Mouse (Mus musculus): Measurements from ENCODE around the gene Slc7a1. TPM values are rescaled to one million over a fixed set of nuclear protein-coding genes. Genes with fewer than 3 reads are reported as not detected.
A peak's percentile ranks its signal among the peaks of the same experiment; 100 is the strongest.

Slc7a1 gene
- total and polyA plus RNA-seq, 2 experiments from 2014 or later, result 13.2 to 31.0 TPM

- ATAC-seq (ENCODE audit: insufficient read depth, low read depth) (no peak), DNase-seq (ENCODE audit: low spot score) (no peak)
- H3K4me1 ChIP-seq (ENCODE audit: control insufficient read depth, insufficient read depth), result no peaks in the 10 kb centered on the region
- no peaks in the 10 kb centered on the region for H3K36me3 ChIP-seq (replicated peaks; ENCODE audit: control insufficient read depth, insufficient read depth, low read length)
- no peak overlapping the region for H3K9ac ChIP-seq (replicated peaks; ENCODE audit: low read depth, low read length)
- H3K9me3 ChIP-seq (replicated peaks; ENCODE audit: control insufficient read depth, low read length), result no peaks in the 10 kb centered on the region; the same call in 1 of the 2 replicates
- no peak overlapping the region for H3K27ac ChIP-seq (ENCODE audit: low read depth)
- no peak overlapping the region for H3K4me3 ChIP-seq (ENCODE audit: low read depth, low read length)
- TF ChIP-seq CTCF (IDR thresholded peaks at IDR 0.05; ENCODE audit: low read depth), result no peak
- no peak for TF ChIP-seq EP300 (IDR thresholded peaks at IDR 0.05; ENCODE audit: low read depth)
- H3K4me2 ChIP-seq (ENCODE audit: low read depth, low read length), result no peak overlapping the region
- no peaks in the 10 kb centered on the region for H3K27me3 ChIP-seq (ENCODE audit: control insufficient read depth, insufficient read depth, low read length)
- WGBS, result 35% methylated on average over 10 of the region's 10 CpGs
Measured at GRCm38 (mm10) chr5:148416461-148416860, 16.8 kb upstream of the Slc7a1 start.

GRCm38 (mm10) chr5:148414233-148414632 is 14.5 kb upstream of the Slc7a1 start:
- no peak overlapping the region for H3K27ac ChIP-seq (ENCODE audit: low read depth)
- TF ChIP-seq CTCF (IDR thresholded peaks at IDR 0.05; ENCODE audit: low read depth) (no peak), EP300 (IDR thresholded peaks at IDR 0.05; ENCODE audit: low read depth) (no peak)
- H3K4me1 ChIP-seq (ENCODE audit: control insufficient read depth, insufficient read depth), result no peaks in the 10 kb centered on the region
- no peaks in the 10 kb centered on the region; the same call in 1 of the 2 replicates for H3K9me3 ChIP-seq (replicated peaks; ENCODE audit: control insufficient read depth, low read length)
- no peak overlapping the region for H3K4me3 ChIP-seq (ENCODE audit: low read depth, low read length)
- H3K27me3 ChIP-seq (ENCODE audit: control insufficient read depth, insufficient read depth, low read length), result no peaks in the 10 kb centered on the region
- no peaks in the 10 kb centered on the region for H3K36me3 ChIP-seq (replicated peaks; ENCODE audit: control insufficient read depth, insufficient read depth, low read length)
- no peak for DNase-seq (ENCODE audit: low spot score)
- no peak overlapping the region for H3K4me2 ChIP-seq (ENCODE audit: low read depth, low read length)
- 32% methylated on average over 7 of the region's 7 CpGs for WGBS
- no peak for ATAC-seq (ENCODE audit: insufficient read depth, low read depth)
- H3K9ac ChIP-seq (replicated peaks; ENCODE audit: low read depth, low read length), result no peak overlapping the region

GRCm38 (mm10) chr5:148412504-148412903 is 12.8 kb upstream of the Slc7a1 start:
- H3K36me3 ChIP-seq (replicated peaks; ENCODE audit: control insufficient read depth, insufficient read depth, low read length), result no peaks in the 10 kb centered on the region
- no peaks in the 10 kb centered on the region for H3K4me1 ChIP-seq (ENCODE audit: control insufficient read depth, insufficient read depth)
- no peak for ATAC-seq (ENCODE audit: insufficient read depth, low read depth)
- no peak for DNase-seq (ENCODE audit: low spot score)
- no peak overlapping the region for H3K4me3 ChIP-seq (ENCODE audit: low read depth, low read length)
- TF ChIP-seq CTCF (IDR thresholded peaks at IDR 0.05; ENCODE audit: low read depth) (no peak), EP300 (IDR thresholded peaks at IDR 0.05; ENCODE audit: low read depth) (no peak)
- H3K9ac ChIP-seq (replicated peaks; ENCODE audit: low read depth, low read length), result no peak overlapping the region
- no peaks in the 10 kb centered on the region for H3K27me3 ChIP-seq (ENCODE audit: control insufficient read depth, insufficient read depth, low read length)
- H3K9me3 ChIP-seq (replicated peaks; ENCODE audit: control insufficient read depth, low read length), result no peaks in the 10 kb centered on the region; the same call in 1 of the 2 replicates
- H3K4me2 ChIP-seq (ENCODE audit: low read depth, low read length), result no peak overlapping the region
- H3K27ac ChIP-seq (ENCODE audit: low read depth), result no peak overlapping the region
- WGBS, result 92% methylated on average over 4 of the region's 4 CpGs

GRCm38 (mm10) chr5:148409465-148409864 is 9.8 kb upstream of the Slc7a1 start:
- H3K9ac ChIP-seq (replicated peaks; ENCODE audit: low read depth, low read length), result no peak overlapping the region
- DNase-seq (ENCODE audit: low spot score) (peak; percentile 39), ATAC-seq (ENCODE audit: insufficient read depth, low read depth) (peak; percentile 44; the same call in 1 of the 2 replicates)
- no peaks in the 10 kb centered on the region for H3K9me3 ChIP-seq (replicated peaks; ENCODE audit: control insufficient read depth, low read length)
- H3K27me3 ChIP-seq (ENCODE audit: control insufficient read depth, insufficient read depth, low read length), result no peaks in the 10 kb centered on the region
- H3K4me3 ChIP-seq (ENCODE audit: low read depth, low read length), result no peak overlapping the region
- no peak overlapping the region for H3K4me2 ChIP-seq (ENCODE audit: low read depth, low read length)
- no peak overlapping the region for H3K27ac ChIP-seq (ENCODE audit: low read depth)
- no peak for TF ChIP-seq EP300 (IDR thresholded peaks at IDR 0.05; ENCODE audit: low read depth)
- TF ChIP-seq CTCF (IDR thresholded peaks at IDR 0.05; ENCODE audit: low read depth), result no peak
- no peaks in the 10 kb centered on the region for H3K4me1 ChIP-seq (ENCODE audit: control insufficient read depth, insufficient read depth)
- H3K36me3 ChIP-seq (replicated peaks; ENCODE audit: control insufficient read depth, insufficient read depth, low read length), result no peaks in the 10 kb centered on the region
- WGBS, result 26% methylated on average over 8 of the region's 8 CpGs

- H3K27ac ChIP-seq (ENCODE audit: low read depth), result no peak overlapping the region
- H3K4me1 ChIP-seq (ENCODE audit: control insufficient read depth, insufficient read depth), result no peaks in the 10 kb centered on the region
- no peak for TF ChIP-seq EP300 (IDR thresholded peaks at IDR 0.05; ENCODE audit: low read depth)
- TF ChIP-seq CTCF (IDR thresholded peaks at IDR 0.05; ENCODE audit: low read depth), result no peak
- 90% methylated on average over 2 of the region's 2 CpGs for WGBS
- H3K9ac ChIP-seq (replicated peaks; ENCODE audit: low read depth, low read length), result no peak overlapping the region
- H3K27me3 ChIP-seq (ENCODE audit: control insufficient read depth, insufficient read depth, low read length), result no peaks in the 10 kb centered on the region
- ATAC-seq (ENCODE audit: insufficient read depth, low read depth) (no peak), DNase-seq (ENCODE audit: low spot score) (no peak)
- H3K4me3 ChIP-seq (ENCODE audit: low read depth, low read length), result no peak overlapping the region
- no peaks in the 10 kb centered on the region for H3K9me3 ChIP-seq (replicated peaks; ENCODE audit: control insufficient read depth, low read length)
- H3K4me2 ChIP-seq (ENCODE audit: low read depth, low read length), result no peak overlapping the region
- no peaks in the 10 kb centered on the region for H3K36me3 ChIP-seq (replicated peaks; ENCODE audit: control insufficient read depth, insufficient read depth, low read length)
Measured at GRCm38 (mm10) chr5:148406913-148407312, 7.2 kb upstream of the Slc7a1 start.

- no peak overlapping the region for H3K4me3 ChIP-seq (ENCODE audit: low read depth, low read length)
- DNase-seq (ENCODE audit: low spot score), result no peak
- ATAC-seq (ENCODE audit: insufficient read depth, low read depth), result no peak
- no peak overlapping the region for H3K4me2 ChIP-seq (ENCODE audit: low read depth, low read length)
- H3K4me1 ChIP-seq (ENCODE audit: control insufficient read depth, insufficient read depth), result no peaks in the 10 kb centered on the region; the same call in 1 of the 2 replicates
- TF ChIP-seq CTCF (IDR thresholded peaks at IDR 0.05; ENCODE audit: low read depth) (no peak), EP300 (IDR thresholded peaks at IDR 0.05; ENCODE audit: low read depth) (no peak)
- H3K36me3 ChIP-seq (replicated peaks; ENCODE audit: control insufficient read depth, insufficient read depth, low read length), result no peaks in the 10 kb centered on the region
- 93% methylated on average over 7 of the region's 7 CpGs for WGBS
- H3K27ac ChIP-seq (ENCODE audit: low read depth), result no peak overlapping the region
- H3K9ac ChIP-seq (replicated peaks; ENCODE audit: low read depth, low read length), result no peak overlapping the region
- no peaks in the 10 kb centered on the region for H3K9me3 ChIP-seq (replicated peaks; ENCODE audit: control insufficient read depth, low read length)
- no peaks in the 10 kb centered on the region for H3K27me3 ChIP-seq (ENCODE audit: control insufficient read depth, insufficient read depth, low read length)
Measured at GRCm38 (mm10) chr5:148404548-148404947, 4.8 kb upstream of the Slc7a1 start.
